Mouse (Mus musculus) thymus, adult 2 months (tissue): ENCODE data around the gene Sik3.

Experiments
- CTCF ChIP-seq: fragments of 200-500 bp; IDR thresholded peaks from 2 replicates; pipeline ENCODE4 v1.5.1; 2012; ENCODE audit warnings: mild to moderate bottlenecking, control low read depth, low read length, moderate library complexity, borderline replicate concordance; ENCODE audit not compliant: control insufficient read depth, poor library complexity, insufficient read depth; ENCODE audit errors: extremely low read depth
- POLR2A ChIP-seq: fragments of 200-500 bp; IDR thresholded peaks from 2 replicates; pipeline ENCODE4 v1.6.1; 2012; ENCODE audit warnings: mild to moderate bottlenecking, low read length, control low read depth, moderate library complexity; ENCODE audit not compliant: control insufficient read depth, poor library complexity, insufficient read depth; ENCODE audit errors: extremely low read depth

GRCm38 (mm10) chr9:46188370-46188769 is 175.8 kb downstream of the Sik3 start:
- TF ChIP-seq CTCF, result no peak
- no peak for TF ChIP-seq POLR2A
